Comparison of ENCODE assay signal across 9 mouse cellular contexts in genomic region chr1:37687515-37687914, GRCm38 (mm10). TPM values are rescaled to one million over a fixed set of nuclear protein-coding genes. Genes with fewer than 3 reads are reported as not detected.
DNase-seq lines count a peak whose midpoint lies in the region; ATAC-seq and TF ChIP-seq lines count a peak whose summit lies in the region.
"Had no signal": no experiment of that assay in that cellular context is flagged by ENCODE, and none has a peak within 500 bp of the region (broad histone marks: within the 10 kb centered on the region; RNA-seq: fewer than 3 reads in every experiment).

No protein-coding gene starts in this region.

- no peaks in the 10 kb centered on the region for H3K27me3 ChIP-seq in heart, embryonic 10.5 days (ENCODE audit: insufficient read depth, poor library complexity, severe bottlenecking)
- H3K27me3 ChIP-seq in heart, adult 2 months (ENCODE audit: control insufficient read depth, insufficient read depth, low read length): no peaks in the 10 kb centered on the region
- H3K27me3 ChIP-seq in intestine, postnatal 0 days (replicated peaks; ENCODE audit: control insufficient read depth, insufficient read depth, low read length): no peaks in the 10 kb centered on the region

- 60% methylated on average over 5 of the region's 5 CpGs for WGBS in heart, embryonic 10.5 days
- WGBS in heart, adult 2 months: 30% methylated on average over 5 of the region's 5 CpGs
- WGBS in intestine, postnatal 0 days: 52% methylated on average over 5 of the region's 5 CpGs

- peaks cover 18% of the 10 kb centered on the region for H3K4me1 ChIP-seq in heart, embryonic 10.5 days
- H3K4me1 ChIP-seq in heart, adult 2 months (ENCODE audit: control insufficient read depth, insufficient read depth, low read length): no peaks in the 10 kb centered on the region
- no peaks in the 10 kb centered on the region for H3K4me1 ChIP-seq in intestine, postnatal 0 days (replicated peaks; ENCODE audit: control insufficient read depth, insufficient read depth, low read length)

- peak overlapping the region; percentile 31; the same call in 1 of the 2 replicates for H3K27ac ChIP-seq in heart, embryonic 10.5 days
- no peak overlapping the region for H3K27ac ChIP-seq in heart, adult 2 months
- H3K27ac ChIP-seq in intestine, postnatal 0 days (ENCODE audit: low read depth, low read length): no peak overlapping the region
- H3K27ac ChIP-seq: liver, embryonic 14.5 days had no signal

- no peak overlapping the region for H3K4me2 ChIP-seq in intestine, postnatal 0 days (replicated peaks; ENCODE audit: low read depth)

- no peak for TF ChIP-seq POLR2A in heart, adult 2 months (IDR thresholded peaks at IDR 0.05; ENCODE audit: insufficient read depth, low read depth, low read length)

- no peaks in the 10 kb centered on the region for H3K9me3 ChIP-seq in heart, embryonic 10.5 days
- no peaks in the 10 kb centered on the region for H3K9me3 ChIP-seq in intestine, postnatal 0 days (ENCODE audit: control insufficient read depth)

- H3K36me3 ChIP-seq in heart, embryonic 10.5 days: no peaks in the 10 kb centered on the region
- H3K36me3 ChIP-seq in heart, adult 2 months (ENCODE audit: control insufficient read depth, insufficient read depth, low read length): no peaks in the 10 kb centered on the region
- H3K36me3 ChIP-seq in intestine, postnatal 0 days (ENCODE audit: control insufficient read depth, insufficient read depth): no peaks in the 10 kb centered on the region

- no peak for TF ChIP-seq EP300 in heart, adult 2 months (IDR thresholded peaks at IDR 0.05; ENCODE audit: insufficient read depth, low read depth, low read length)

- H3K4me3 ChIP-seq in heart, embryonic 10.5 days: no peak overlapping the region
- H3K4me3 ChIP-seq in heart, adult 2 months: no peak overlapping the region
- no peak overlapping the region for H3K4me3 ChIP-seq in intestine, postnatal 0 days (ENCODE audit: low read depth, low read length)

- no peaks in the 10 kb centered on the region for H3K79me2 ChIP-seq in heart, adult 2 months (replicated peaks; ENCODE audit: control insufficient read depth, insufficient read depth, low read length)

- DNase-seq in heart, embryonic 10.5 days (ENCODE audit: low spot score): no peak
- DNase-seq in heart, adult 2 months: no peak
- DNase-seq in retina, postnatal 1 day: peak; percentile 53
- DNase-seq in retina, embryonic 14.5 days (ENCODE audit: low spot score): no peak
- DNase-seq in urinary bladder, postnatal 10 days (ENCODE audit: low spot score): no peak
- no peak for DNase-seq in urinary bladder, adult 18-20 months (ENCODE audit: low spot score in 2 of 2)
- DNase-seq in gastrocnemius, postnatal 4 days (ENCODE audit: low spot score in 2 of 2): no peak

- intact Hi-C loops in heart, adult 2 months (cut with DNase I): no loop called here

- peak; percentile 74 for ATAC-seq in intestine, postnatal 0 days

- no peak overlapping the region for H3K9ac ChIP-seq in heart, adult 2 months (ENCODE audit: low read depth, low read length)
- no peak overlapping the region for H3K9ac ChIP-seq in intestine, postnatal 0 days (ENCODE audit: low read depth, low read length)
- H3K9ac ChIP-seq: liver, embryonic 14.5 days had no signal

- TF ChIP-seq CTCF in heart, adult 2 months (IDR thresholded peaks at IDR 0.05): no peak
- no peak for TF ChIP-seq CTCF in intestine, postnatal 0 days (IDR thresholded peaks at IDR 0.05; ENCODE audit: low read depth)

RNA-seq across cellular contexts. Expression of gene 2010300C02Rik, which starts 32.4 kb away (rescaled TPM):
- polyA plus RNA-seq in heart, embryonic 10.5 days (2016; fragmentation: Nextera tagmentation; extraction: Ambion mirVana): 2.5 and 3.4 TPM in 2 replicates
- total RNA-seq in heart, adult 2 months (2021): under 1 TPM; 0.55 to 0.60 TPM
- polyA plus RNA-seq in heart, adult 2 months (2012; rRNA removed): 0.91 and 1.1 TPM in 2 replicates
- 7.2 and 7.8 TPM in 2 replicates for polyA plus RNA-seq in intestine, postnatal 0 days (2015; fragmentation: Nextera tagmentation; extraction: Ambion mirVana)
- total RNA-seq in gastrocnemius, postnatal 4 days (2021): under 1 TPM; 0.59 to 0.65 TPM
